Mouse (Mus musculus): ENCODE measurements around the gene Trmt1. TPM values are rescaled to one million over a fixed set of nuclear protein-coding genes. Genes with fewer than 3 reads are reported as not detected.
A peak's percentile ranks its signal among the peaks of the same experiment; 100 is the strongest.

The Trmt1 gene
- polyA plus RNA-seq, 1 experiment from 2014 or later, result 73.6 TPM

GRCm38 (mm10) chr8:84681476-84681875 lies 4.6 kb upstream of the Trmt1 start:
- Histone ChIP-seq H3K36me3 (peaks cover 28% of the 10 kb centered on the region), H3K27me3 (no peaks in the 10 kb centered on the region), H3K9ac (no peak overlapping the region), H3K4me1 (peaks cover 23% of the 10 kb centered on the region), H3K27ac (no peak overlapping the region), H3K9me3 (no peaks in the 10 kb centered on the region), H3K4me3 (no peak overlapping the region), H3K4me2 (replicated peaks) (no peak overlapping the region)
- no peak for ATAC-seq (ENCODE audit: insufficient number of reproducible peaks, insufficient read depth, low FRiP score, low TSS enrichment)
- WGBS, result 90% methylated on average over 2 of the region's 2 CpGs

GRCm38 (mm10) chr8:84682257-84682656 lies 3.9 kb upstream of the Trmt1 start:
- Histone ChIP-seq H3K4me2 (replicated peaks) (no peak overlapping the region), H3K9me3 (no peaks in the 10 kb centered on the region), H3K36me3 (peaks cover 22% of the 10 kb centered on the region), H3K4me3 (no peak overlapping the region), H3K4me1 (peaks cover 27% of the 10 kb centered on the region), H3K27ac (no peak overlapping the region), H3K9ac (no peak overlapping the region), H3K27me3 (no peaks in the 10 kb centered on the region)
- 78% methylated on average over 2 of the region's 2 CpGs for WGBS
- no peak for ATAC-seq (ENCODE audit: insufficient number of reproducible peaks, insufficient read depth, low FRiP score, low TSS enrichment)

- Histone ChIP-seq H3K9ac (no peak overlapping the region), H3K4me2 (replicated peaks) (no peak overlapping the region), H3K27ac (no peak overlapping the region), H3K4me3 (no peak overlapping the region), H3K36me3 (peaks cover 19% of the 10 kb centered on the region), H3K27me3 (no peaks in the 10 kb centered on the region), H3K9me3 (no peaks in the 10 kb centered on the region), H3K4me1 (peaks cover 38% of the 10 kb centered on the region)
- ATAC-seq (ENCODE audit: insufficient number of reproducible peaks, insufficient read depth, low FRiP score, low TSS enrichment), result no peak
- WGBS, result 65% methylated on average over 3 of the region's 3 CpGs
Measured at GRCm38 (mm10) chr8:84684537-84684936, 1.6 kb upstream of the Trmt1 start.

- H3K36me3 ChIP-seq, result peaks cover 21% of the 10 kb centered on the region
- WGBS, result under 1% methylated on average over 61 of the region's 62 CpGs
- ATAC-seq (ENCODE audit: insufficient number of reproducible peaks, insufficient read depth, low FRiP score, low TSS enrichment), result peak; percentile 36; the same call in 1 of the 2 replicates
- H3K4me2 ChIP-seq (replicated peaks), result peak overlapping the region; percentile 87
- H3K9me3 ChIP-seq, result no peaks in the 10 kb centered on the region
- H3K4me3 ChIP-seq, result peak overlapping the region; percentile 87
- H3K9ac ChIP-seq, result peak overlapping the region; percentile 97
- H3K4me1 ChIP-seq, result peaks cover 41% of the 10 kb centered on the region
- H3K27me3 ChIP-seq, result no peaks in the 10 kb centered on the region
- peak overlapping the region; percentile 92 for H3K27ac ChIP-seq
Measured at GRCm38 (mm10) chr8:84687003-84687704, 1.0 kb downstream of the Trmt1 start.

- peaks cover 21% of the 10 kb centered on the region for H3K36me3 ChIP-seq
- peaks cover 41% of the 10 kb centered on the region for H3K4me1 ChIP-seq
- no peaks in the 10 kb centered on the region for H3K27me3 ChIP-seq
- H3K9ac ChIP-seq, result peak within 1 kb of the TSS; percentile 97
- peak within 1 kb of the TSS; percentile 87 for H3K4me2 ChIP-seq (replicated peaks)
- peak within 1 kb of the TSS; percentile 92 for H3K27ac ChIP-seq
- WGBS, result under 1% methylated on average over 37 of the region's 37 CpGs
- ATAC-seq (ENCODE audit: insufficient number of reproducible peaks, insufficient read depth, low FRiP score, low TSS enrichment), result peak; percentile 78
- H3K9me3 ChIP-seq, result no peaks in the 10 kb centered on the region
- peak within 1 kb of the TSS; percentile 92 for H3K4me3 ChIP-seq
Measured at GRCm38 (mm10) chr8:84687705-84688100, 1.6 kb downstream of the Trmt1 start, which contains the start of gene Nacc1. Gene Nacc1 (minus strand): TSS chr8:84687862.

GRCm38 (mm10) chr8:84689091-84689915 lies 3.2 kb downstream of the Trmt1 start:
- H3K36me3 ChIP-seq, result peaks cover 31% of the 10 kb centered on the region
- under 1% methylated on average over 47 of the region's 47 CpGs for WGBS

GRCm38 (mm10) chr8:84693332-84693731 lies 7.2 kb downstream of the Trmt1 start:
- no peak overlapping the region for H3K27ac ChIP-seq
- no peak for ATAC-seq (ENCODE audit: insufficient number of reproducible peaks, insufficient read depth, low FRiP score, low TSS enrichment)
- no peaks in the 10 kb centered on the region for H3K27me3 ChIP-seq
- H3K4me1 ChIP-seq, result peaks cover 15% of the 10 kb centered on the region
- no peak overlapping the region for H3K4me2 ChIP-seq (replicated peaks)
- peaks cover 65% of the 10 kb centered on the region for H3K36me3 ChIP-seq
- no peaks in the 10 kb centered on the region for H3K9me3 ChIP-seq
- H3K9ac ChIP-seq, result no peak overlapping the region
- H3K4me3 ChIP-seq, result no peak overlapping the region
- WGBS, result 51% methylated on average over 4 of the region's 4 CpGs

More at GRCm38 (mm10) chr8:84689091-84689915, 3.2 kb downstream of the Trmt1 start:
- H3K4me1 ChIP-seq, result peaks cover 41% of the 10 kb centered on the region
- peak; percentile 77 for ATAC-seq (ENCODE audit: insufficient number of reproducible peaks, insufficient read depth, low FRiP score, low TSS enrichment)
- no peaks in the 10 kb centered on the region for H3K9me3 ChIP-seq
- H3K4me2 ChIP-seq (replicated peaks), result peak overlapping the region; percentile 87
- H3K9ac ChIP-seq, result peak overlapping the region; percentile 87
- H3K27ac ChIP-seq, result peak overlapping the region; percentile 72
- H3K4me3 ChIP-seq, result peak overlapping the region; percentile 92
- no peaks in the 10 kb centered on the region for H3K27me3 ChIP-seq

- ATAC-seq (ENCODE audit: insufficient number of reproducible peaks, insufficient read depth, low FRiP score, low TSS enrichment), result no peak
- no peak overlapping the region for H3K27ac ChIP-seq
- no peaks in the 10 kb centered on the region for H3K9me3 ChIP-seq
- H3K27me3 ChIP-seq, result no peaks in the 10 kb centered on the region
- peaks cover 82% of the 10 kb centered on the region for H3K36me3 ChIP-seq
- 93% methylated on average over 6 of the region's 6 CpGs for WGBS
- H3K4me2 ChIP-seq (replicated peaks), result no peak overlapping the region
- no peak overlapping the region; the same call in 1 of the 2 replicates for H3K9ac ChIP-seq
- H3K4me1 ChIP-seq, result peaks cover 6% of the 10 kb centered on the region; the same call in 1 of the 2 replicates
- no peak overlapping the region for H3K4me3 ChIP-seq
Measured at GRCm38 (mm10) chr8:84695140-84695539, 9.0 kb downstream of the Trmt1 start.

GRCm38 (mm10) chr8:84697166-84698130 lies 11.3 kb downstream of the Trmt1 start:
- no peak overlapping the region for H3K9ac ChIP-seq
- peaks cover 68% of the 10 kb centered on the region for H3K36me3 ChIP-seq
- H3K27me3 ChIP-seq, result peaks cover 16% of the 10 kb centered on the region
- H3K4me3 ChIP-seq, result no peak overlapping the region
- H3K9me3 ChIP-seq, result no peaks in the 10 kb centered on the region
- WGBS, result 92% methylated on average over 14 of the region's 14 CpGs
- no peak overlapping the region for H3K27ac ChIP-seq
- no peak overlapping the region for H3K4me2 ChIP-seq (replicated peaks)
- ATAC-seq (ENCODE audit: insufficient number of reproducible peaks, insufficient read depth, low FRiP score, low TSS enrichment), result no peak
- H3K4me1 ChIP-seq, result 0 out of 2 replicates have a peak, but pooled peaks cover 12% of the 10 kb centered on the region

GRCm38 (mm10) chr8:84698288-84698687 lies 12.2 kb downstream of the Trmt1 start:
- Histone ChIP-seq H3K27me3 (peaks cover 25% of the 10 kb centered on the region), H3K9me3 (no peaks in the 10 kb centered on the region), H3K4me3 (no peak overlapping the region), H3K36me3 (peaks cover 61% of the 10 kb centered on the region), H3K4me2 (replicated peaks) (no peak overlapping the region), H3K9ac (no peak overlapping the region), H3K27ac (no peak overlapping the region), H3K4me1 (0 out of 2 replicates have a peak, but pooled peaks cover 12% of the 10 kb centered on the region)
- WGBS, result 89% methylated on average over 5 of the region's 5 CpGs
- no peak for ATAC-seq (ENCODE audit: insufficient number of reproducible peaks, insufficient read depth, low FRiP score, low TSS enrichment)

GRCm38 (mm10) chr8:84698929-84699401 lies 12.9 kb downstream of the Trmt1 start:
- no peak overlapping the region for H3K4me3 ChIP-seq
- 91% methylated on average over 9 of the region's 9 CpGs for WGBS
- H3K36me3 ChIP-seq, result peaks cover 55% of the 10 kb centered on the region
- H3K4me2 ChIP-seq (replicated peaks), result no peak overlapping the region
- no peaks in the 10 kb centered on the region for H3K9me3 ChIP-seq
- H3K27ac ChIP-seq, result 0 out of 2 replicates have a peak overlapping the region, but pooled peaks have one; percentile 17
- no peak for ATAC-seq (ENCODE audit: insufficient number of reproducible peaks, insufficient read depth, low FRiP score, low TSS enrichment)
- no peak overlapping the region for H3K9ac ChIP-seq
- peaks cover 31% of the 10 kb centered on the region for H3K27me3 ChIP-seq
- H3K4me1 ChIP-seq, result 0 out of 2 replicates have a peak, but pooled peaks cover 13% of the 10 kb centered on the region
